Mouse (Mus musculus): ENCODE results near the gene Ubl3. TPM values are rescaled to one million over a fixed set of nuclear protein-coding genes. Genes with fewer than 3 reads are reported as not detected.

The Ubl3 gene
- polyA plus RNA-seq, 1 experiment from 2014 or later = 86.3 TPM

- H3K4me2 ChIP-seq = no peak overlapping the region
- H3K36me3 ChIP-seq (ENCODE audit: insufficient read depth) = no peaks in the 10 kb centered on the region
- no peaks in the 10 kb centered on the region for H3K27me3 ChIP-seq (ENCODE audit: insufficient read depth, low read length)
- H3K4me3 ChIP-seq (ENCODE audit: low read depth, low read length) = no peak overlapping the region
- TF ChIP-seq CTCF (IDR thresholded peaks at IDR 0.05; ENCODE audit: low read depth) = no peak
- WGBS = 26% methylated on average over 2 of the region's 2 CpGs
- H3K9ac ChIP-seq = no peak overlapping the region
- H3K9me3 ChIP-seq (ENCODE audit: low read depth, low read length) = no peaks in the 10 kb centered on the region
- H3K27ac ChIP-seq (ENCODE audit: low read depth) = 0 out of 2 replicates have a peak overlapping the region, but pooled peaks have one; percentile 26
- ATAC-seq (ENCODE audit: insufficient read depth) = no peak
- peak; percentile 58 for DNase-seq
- H3K4me1 ChIP-seq (ENCODE audit: insufficient read depth) = peaks cover 21% of the 10 kb centered on the region
These were observed 5.6 kb downstream of the Ubl3 start for GRCm38 (mm10) chr5:148546970-148547369.

GRCm38 (mm10) chr5:148544733-148545132, 7.9 kb downstream of the Ubl3 start:
- 71% methylated on average over 2 of the region's 2 CpGs for whole genome bisulfite sequencing
- Histone ChIP-seq H3K36me3 (ENCODE audit: insufficient read depth) (no peaks in the 10 kb centered on the region), H3K27me3 (ENCODE audit: insufficient read depth, low read length) (no peaks in the 10 kb centered on the region), H3K4me2 (no peak overlapping the region), H3K9ac (no peak overlapping the region), H3K4me3 (ENCODE audit: low read depth, low read length) (no peak overlapping the region), H3K27ac (ENCODE audit: low read depth) (no peak overlapping the region), H3K4me1 (ENCODE audit: insufficient read depth) (peaks cover 20% of the 10 kb centered on the region), H3K9me3 (ENCODE audit: low read depth, low read length) (no peaks in the 10 kb centered on the region)
- no peak for TF ChIP-seq CTCF (IDR thresholded peaks at IDR 0.05; ENCODE audit: low read depth)
- ATAC-seq (ENCODE audit: insufficient read depth) = no peak
- no peak for DNase-seq

- H3K27ac ChIP-seq (ENCODE audit: low read depth) = no peak overlapping the region
- no peak for TF ChIP-seq CTCF (IDR thresholded peaks at IDR 0.05; ENCODE audit: low read depth)
- no peak overlapping the region for H3K9ac ChIP-seq
These were observed 10.4 kb downstream of the Ubl3 start for GRCm38 (mm10) chr5:148542196-148542595.

DNA sequence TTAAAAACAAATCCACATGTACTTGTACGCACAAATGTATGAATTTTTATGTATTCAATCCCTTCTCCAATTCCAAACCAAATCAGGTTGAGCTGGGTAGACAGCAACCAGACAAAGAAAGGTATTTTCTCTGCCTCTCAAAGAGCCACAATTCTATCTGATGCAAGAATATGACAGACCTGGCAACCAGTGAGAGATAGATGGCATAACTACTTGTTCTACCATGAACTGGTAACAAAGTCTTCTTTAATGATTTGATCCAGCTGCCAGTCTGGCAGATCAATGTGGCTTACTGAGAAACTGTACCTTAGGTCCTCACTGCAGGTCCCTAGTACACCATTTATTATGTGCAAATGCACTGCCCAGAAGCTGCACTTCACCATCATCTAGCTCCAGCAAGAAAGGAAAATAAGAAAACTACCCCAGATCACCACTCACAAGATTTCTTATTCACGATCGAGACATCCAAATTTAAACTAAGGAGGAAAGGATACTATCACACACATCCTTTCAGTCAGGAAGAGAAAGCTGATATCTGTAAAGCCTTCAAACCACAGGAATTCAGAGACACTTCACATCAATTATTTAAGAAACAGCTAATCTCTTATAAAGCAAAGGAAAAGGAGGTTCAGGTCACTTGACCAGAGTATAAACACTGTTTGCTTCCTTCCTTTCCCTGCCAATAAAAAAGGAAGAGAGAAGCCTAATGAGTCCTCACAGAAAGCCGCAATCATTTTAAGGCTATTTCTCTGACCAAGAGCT, 16.7 kb downstream of the Ubl3 start:
- Histone ChIP-seq H3K27me3 (ENCODE audit: insufficient read depth, low read length) (no peaks in the 10 kb centered on the region), H3K36me3 (ENCODE audit: insufficient read depth) (no peaks in the 10 kb centered on the region), H3K4me2 (no peak overlapping the region; the same call in 1 of the 2 replicates), H3K4me1 (ENCODE audit: insufficient read depth) (peaks cover 17% of the 10 kb centered on the region), H3K27ac (ENCODE audit: low read depth) (no peak overlapping the region), H3K9ac (no peak overlapping the region), H3K4me3 (ENCODE audit: low read depth, low read length) (no peak overlapping the region), H3K9me3 (ENCODE audit: low read depth, low read length) (no peaks in the 10 kb centered on the region)
- TF ChIP-seq CTCF (IDR thresholded peaks at IDR 0.05; ENCODE audit: low read depth) = no peak
- DNase-seq = peak; percentile 48
- WGBS = 33% methylated on average over 4 of the region's 4 CpGs
- no peak for ATAC-seq (ENCODE audit: insufficient read depth)

More at GRCm38 (mm10) chr5:148542196-148542595, 10.4 kb downstream of the Ubl3 start:
- Histone ChIP-seq H3K27me3 (ENCODE audit: insufficient read depth, low read length) (no peaks in the 10 kb centered on the region), H3K4me3 (ENCODE audit: low read depth, low read length) (no peak overlapping the region), H3K4me2 (no peak overlapping the region), H3K9me3 (ENCODE audit: low read depth, low read length) (no peaks in the 10 kb centered on the region), H3K4me1 (ENCODE audit: insufficient read depth) (peaks cover 9% of the 10 kb centered on the region; the same call in 1 of the 2 replicates), H3K36me3 (ENCODE audit: insufficient read depth) (no peaks in the 10 kb centered on the region)
- WGBS = 42% methylated on average over 2 of the region's 2 CpGs
- ATAC-seq (ENCODE audit: insufficient read depth) (no peak), DNase-seq (no peak)

DNA sequence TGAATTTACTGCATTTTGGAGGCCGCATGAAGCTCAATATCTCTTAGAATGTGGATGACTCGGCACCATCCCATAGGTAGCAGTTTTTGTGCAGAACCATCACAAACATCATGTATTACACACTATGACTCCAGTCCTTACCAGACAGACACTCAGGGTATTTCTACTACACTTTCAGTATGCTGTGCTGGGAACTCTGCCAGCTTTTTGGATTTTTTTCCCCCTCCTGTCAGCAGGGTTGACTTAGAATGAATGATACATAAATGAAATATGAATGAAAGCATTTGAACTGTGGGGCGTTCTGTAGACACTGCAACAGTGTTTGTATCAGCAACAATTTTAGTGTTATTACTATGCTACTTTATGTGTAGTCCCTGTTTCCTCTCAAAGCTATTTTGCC, 17.9 kb downstream of the Ubl3 start:
- no peaks in the 10 kb centered on the region for H3K9me3 ChIP-seq (ENCODE audit: low read depth, low read length)
- H3K4me3 ChIP-seq (ENCODE audit: low read depth, low read length) = no peak overlapping the region
- DNase-seq (peak; percentile 88), ATAC-seq (ENCODE audit: insufficient read depth) (peak; percentile 41; the same call in 1 of the 2 replicates)
- no peak overlapping the region for H3K4me2 ChIP-seq
- H3K36me3 ChIP-seq (ENCODE audit: insufficient read depth) = no peaks in the 10 kb centered on the region
- WGBS = 46% methylated on average over 3 of the region's 3 CpGs
- no peak overlapping the region for H3K9ac ChIP-seq
- no peaks in the 10 kb centered on the region for H3K27me3 ChIP-seq (ENCODE audit: insufficient read depth, low read length)
- H3K4me1 ChIP-seq (ENCODE audit: insufficient read depth) = peaks cover 17% of the 10 kb centered on the region
- no peak overlapping the region for H3K27ac ChIP-seq (ENCODE audit: low read depth)
- TF ChIP-seq CTCF (IDR thresholded peaks at IDR 0.05; ENCODE audit: low read depth) = no peak

- no peak for TF ChIP-seq CTCF (IDR thresholded peaks at IDR 0.05; ENCODE audit: low read depth)
- H3K27me3 ChIP-seq (ENCODE audit: insufficient read depth, low read length) = no peaks in the 10 kb centered on the region
- H3K4me3 ChIP-seq (ENCODE audit: low read depth, low read length) = no peak overlapping the region
- WGBS = 49% methylated on average over 2 of the region's 2 CpGs
- H3K4me2 ChIP-seq = no peak overlapping the region
- H3K4me1 ChIP-seq (ENCODE audit: insufficient read depth) = peaks cover 17% of the 10 kb centered on the region
- H3K9ac ChIP-seq = no peak overlapping the region
- H3K36me3 ChIP-seq (ENCODE audit: insufficient read depth) = no peaks in the 10 kb centered on the region
- no peak overlapping the region for H3K27ac ChIP-seq (ENCODE audit: low read depth)
- DNase-seq (no peak), ATAC-seq (ENCODE audit: insufficient read depth) (no peak)
- no peaks in the 10 kb centered on the region for H3K9me3 ChIP-seq (ENCODE audit: low read depth, low read length)
These were observed 18.7 kb downstream of the Ubl3 start for GRCm38 (mm10) chr5:148533924-148534323.

- Histone ChIP-seq H3K9ac (no peak overlapping the region), H3K36me3 (ENCODE audit: insufficient read depth) (no peaks in the 10 kb centered on the region), H3K4me3 (ENCODE audit: low read depth, low read length) (no peak overlapping the region), H3K27me3 (ENCODE audit: insufficient read depth, low read length) (no peaks in the 10 kb centered on the region), H3K27ac (ENCODE audit: low read depth) (no peak overlapping the region), H3K4me1 (ENCODE audit: insufficient read depth) (peaks cover 20% of the 10 kb centered on the region), H3K4me2 (no peak overlapping the region), H3K9me3 (ENCODE audit: low read depth, low read length) (no peaks in the 10 kb centered on the region)
- TF ChIP-seq CTCF (IDR thresholded peaks at IDR 0.05; ENCODE audit: low read depth) = no peak
- ATAC-seq (ENCODE audit: insufficient read depth) (no peak), DNase-seq (no peak)
- 44% methylated on average over 5 of the region's 5 CpGs for WGBS
These were observed 20.4 kb downstream of the Ubl3 start for GRCm38 (mm10) chr5:148532201-148532600.

Measured in lung, embryonic 14.5 days (tissue).